Mouse (Mus musculus) embryonic stem cell, embryonic (primary cell): ENCODE measurements around the gene Nck2.

Experiments
- CTCF ChIA-PET, 4 experiments: fragments of 300-600 bp in 2 of 4; fragments of 350-600 bp in 2 of 4; sonication (Branson Sonifier 250); formaldehyde crosslinking; loops; one replicate each; lab custom pipeline; 2022; ENCODE audit warnings: inconsistent platforms in 2 of 4; lab: Charles Lee
- POLR2A ChIA-PET, 4 experiments: fragments of 300-600 bp in 2 of 4; fragments of 350-600 bp in 2 of 4; sonication (Branson Sonifier 250); formaldehyde crosslinking; loops; one replicate each; lab custom pipeline; 2022; ENCODE audit warnings: antibody characterized with exemption in 4 of 4, inconsistent platforms in 1 of 4; lab: Charles Lee

Nck2 gene

DNA sequence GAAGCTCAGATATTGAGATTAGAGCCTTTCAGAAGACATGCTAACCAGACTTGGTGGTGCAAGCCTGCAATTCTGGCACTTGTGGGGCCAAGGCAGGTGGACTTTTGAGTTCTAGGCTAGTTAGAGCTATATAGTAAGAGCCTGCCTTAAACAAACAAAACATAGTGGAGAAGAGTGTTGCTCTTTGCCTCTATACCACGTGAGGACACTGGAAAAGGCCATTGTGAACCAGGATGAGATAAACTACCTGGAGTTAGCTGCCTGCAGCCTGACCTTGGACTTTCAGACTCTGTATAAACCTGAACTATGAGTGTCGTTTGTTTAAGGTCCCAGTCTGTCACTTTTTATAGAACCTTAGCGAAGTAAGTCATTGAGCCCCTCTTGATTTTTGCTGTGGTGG lies 42.1 kb downstream of the Nck2 start:
- POLR2A ChIA-PET: interaction anchor here in 1 of 4 experiments (1.8 kb wide), 1 partner anchor 15 kb away, joined by 6 read pairs; no protein-coding TSS in a partner anchor
- CTCF ChIA-PET: no interaction called here

- POLR2A ChIA-PET: interaction anchor here in 1 of 4 experiments (0.9 to 1.8 kb wide), 2 partner anchors 16 to 19 kb away, joined by 3 to 6 read pairs; no protein-coding TSS in a partner anchor
- CTCF ChIA-PET: no interaction called here
Measured at GRCm38 (mm10) chr1:43486956-43487722, 42.8 kb downstream of the Nck2 start.

DNA sequence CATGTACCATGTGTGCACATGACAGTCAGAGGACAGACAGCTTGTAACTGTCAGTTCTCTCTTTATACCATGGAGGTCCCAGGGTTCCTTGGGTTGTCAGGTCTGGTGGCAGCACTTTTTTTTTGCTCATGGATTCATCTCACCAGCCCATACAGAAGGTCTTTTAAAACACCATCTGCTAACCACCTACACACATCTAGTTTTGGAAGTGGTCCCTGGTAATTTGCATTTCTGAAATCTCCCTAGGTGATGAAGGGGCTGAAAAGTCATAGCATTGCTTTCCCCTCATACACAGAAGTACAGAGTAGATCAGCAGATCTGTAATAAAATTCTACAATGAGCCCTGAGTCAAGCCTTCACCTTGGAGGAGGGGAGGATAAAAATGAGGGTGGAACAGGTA lies 44.9 kb downstream of the Nck2 start:
- ChIA-PET CTCF (no interaction called here), POLR2A (interaction anchor here in 1 of 4 experiments (0.7 to 1.0 kb wide), 2 partner anchors 24 to 30 kb away, joined by 3 to 7 read pairs; no protein-coding TSS in a partner anchor)

GRCm38 (mm10) chr1:43491506-43492269 lies 47.3 kb downstream of the Nck2 start:
- CTCF ChIA-PET: no interaction called here

GRCm38 (mm10) chr1:43492803-43493437 lies 48.5 kb downstream of the Nck2 start:
- ChIA-PET POLR2A (interaction anchor here in 1 of 4 experiments (0.6 kb wide), 1 partner anchor 21 kb away, joined by 3 read pairs; no protein-coding TSS in a partner anchor), CTCF (no interaction called here)

More at GRCm38 (mm10) chr1:43491506-43492269, 47.3 kb downstream of the Nck2 start:
- POLR2A ChIA-PET: no interaction called here

DNA sequence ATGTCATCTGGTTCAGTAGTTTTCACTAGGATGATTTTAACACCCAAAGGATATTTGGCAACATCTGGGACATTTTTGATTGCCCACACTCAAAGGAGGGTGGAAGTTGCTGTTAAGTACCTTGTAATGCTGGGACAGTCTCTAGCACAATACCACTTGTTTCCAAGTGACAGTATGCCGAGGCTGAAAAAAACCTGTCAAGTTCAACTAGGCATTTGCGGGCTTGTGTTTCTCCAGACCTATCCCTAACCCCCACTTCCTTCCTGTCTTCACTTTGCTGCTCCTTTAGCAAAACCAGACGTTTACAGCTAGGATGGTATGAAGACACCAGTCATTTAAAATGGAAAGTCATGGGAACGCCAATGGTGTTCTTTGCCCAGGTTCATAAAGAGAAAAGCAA lies 51.7 kb downstream of the Nck2 start:
- ChIA-PET CTCF (interaction anchor here in 2 of 4 experiments (0.6 to 1.3 kb wide), 2 partner anchors 15 to 1132 kb away, joined by 3 read pairs; no protein-coding TSS in a partner anchor), POLR2A (no interaction called here)

DNA sequence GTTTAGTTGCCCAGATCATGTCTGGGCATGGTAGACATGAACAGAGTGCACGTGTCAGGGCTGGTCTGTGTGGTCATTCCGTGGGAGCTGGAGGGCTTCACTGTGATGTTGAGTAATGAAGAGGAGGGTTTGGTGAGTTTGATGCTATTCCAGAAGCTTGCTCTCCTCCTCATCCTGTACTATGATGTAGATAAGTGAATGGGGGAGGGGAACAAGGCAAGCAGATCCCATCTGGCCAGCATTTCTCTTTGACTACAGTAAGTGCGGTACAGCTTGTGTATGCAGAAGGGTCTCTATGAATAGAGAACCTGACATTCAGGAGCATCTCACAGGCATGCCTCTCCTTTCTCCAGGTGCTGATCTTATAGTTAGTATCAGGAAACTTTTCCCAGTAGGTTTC lies 52.6 kb downstream of the Nck2 start:
- CTCF ChIA-PET: no interaction called here
- POLR2A ChIA-PET: interaction anchor here in 1 of 4 experiments (1.2 kb wide), 1 partner anchor 14 kb away, joined by 3 read pairs; no protein-coding TSS in a partner anchor

GRCm38 (mm10) chr1:43497951-43498350 lies 53.6 kb downstream of the Nck2 start:
- POLR2A ChIA-PET: interaction anchor here in 1 of 4 experiments (1.2 kb wide), 1 partner anchor 15 kb away, joined by 3 read pairs; no protein-coding TSS in a partner anchor

GRCm38 (mm10) chr1:43500121-43500520 lies 55.7 kb downstream of the Nck2 start:
- POLR2A ChIA-PET: no interaction called here

More at GRCm38 (mm10) chr1:43497951-43498350, 53.6 kb downstream of the Nck2 start:
- CTCF ChIA-PET: no interaction called here

GRCm38 (mm10) chr1:43501143-43501919 lies 57.0 kb downstream of the Nck2 start:
- ChIA-PET CTCF (interaction anchor here (0.6 to 1.2 kb wide), 4 partner anchors 10 to 82 kb away, joined by 3 to 4 read pairs (median 3); no protein-coding TSS in a partner anchor), POLR2A (interaction anchor here in 1 of 4 experiments (0.8 kb wide), 1 partner anchor 30 kb away, joined by 3 read pairs; no protein-coding TSS in a partner anchor)

More at GRCm38 (mm10) chr1:43500121-43500520, 55.7 kb downstream of the Nck2 start:
- CTCF ChIA-PET: no interaction called here

DNA sequence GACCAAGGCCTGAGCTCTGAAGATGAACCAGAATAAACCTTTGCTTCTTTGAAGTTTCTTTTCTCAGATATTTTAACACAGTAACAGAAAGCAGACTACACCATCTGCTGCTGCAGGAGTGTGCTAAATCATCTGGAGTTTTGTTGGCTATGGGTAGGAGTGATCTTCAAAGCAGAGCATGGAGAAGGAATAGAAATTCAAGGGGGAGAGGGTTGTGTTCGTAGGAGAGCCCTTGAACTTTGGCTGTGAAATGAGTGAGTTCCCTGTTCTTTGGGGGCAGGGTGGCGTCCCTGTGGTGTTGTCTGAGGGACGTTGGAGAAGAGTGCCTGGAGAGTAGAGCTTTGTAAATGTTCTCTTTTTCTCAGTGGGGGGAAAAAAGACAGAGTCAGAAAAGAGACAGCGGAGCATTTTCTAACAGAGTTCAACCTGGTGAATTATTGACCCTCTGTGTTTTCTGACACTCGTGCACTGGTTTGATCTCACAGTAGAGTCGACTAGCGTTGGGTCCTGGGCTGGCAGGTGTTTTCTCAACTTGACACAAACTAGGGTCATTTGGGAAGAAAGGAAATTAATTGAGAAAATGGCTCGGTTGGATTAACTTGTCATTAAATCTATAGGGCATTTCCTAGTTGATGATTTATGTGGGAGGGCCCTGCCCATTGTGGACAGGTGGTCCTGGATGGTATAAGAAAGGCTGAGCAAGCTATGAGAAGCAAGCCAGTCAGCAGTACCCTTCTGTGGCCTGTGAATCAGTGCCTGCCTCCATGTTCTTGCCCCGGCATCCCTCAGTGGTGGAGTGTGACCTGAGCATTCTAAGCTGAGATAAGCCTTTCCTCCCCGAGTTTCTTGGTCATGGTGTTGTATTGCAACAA lies 57.8 kb downstream of the Nck2 start:
- POLR2A ChIA-PET: interaction anchor here in 1 of 4 experiments (1.3 kb wide), 1 partner anchor 10 kb away, joined by 5 read pairs; no protein-coding TSS in a partner anchor
- CTCF ChIA-PET: interaction anchor here in 3 of 4 experiments (0.9 to 1.2 kb wide), 3 partner anchors 9 kb away, joined by 3 to 4 read pairs (median 3); no protein-coding TSS in a partner anchor

- CTCF ChIA-PET: no interaction called here
Measured at GRCm38 (mm10) chr1:43502792-43503146, 58.4 kb downstream of the Nck2 start.

DNA sequence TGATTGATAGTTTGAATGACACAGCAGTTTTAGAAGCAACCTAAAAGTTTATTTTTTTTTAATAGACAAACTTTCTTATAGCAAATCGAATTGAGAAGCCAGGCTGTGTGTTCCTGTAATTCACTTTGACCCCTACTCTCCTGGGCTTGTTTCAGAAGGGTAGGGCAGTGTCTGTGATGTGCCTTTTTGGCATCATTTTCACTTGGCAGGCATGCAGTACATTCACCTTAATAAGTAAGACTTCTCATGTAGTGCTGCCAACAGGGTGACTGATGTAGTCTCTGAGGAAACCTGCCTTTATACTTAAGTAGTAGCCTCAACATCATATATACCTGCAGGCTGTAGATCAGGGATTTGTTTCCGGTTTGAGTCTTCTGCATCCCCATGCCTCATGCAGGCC lies 58.9 kb downstream of the Nck2 start:
- ChIA-PET CTCF (no interaction called here), POLR2A (interaction anchor here in 1 of 4 experiments (1.3 kb wide), 1 partner anchor 8 kb away, joined by 5 read pairs; no protein-coding TSS in a partner anchor)

More at GRCm38 (mm10) chr1:43502792-43503146, 58.4 kb downstream of the Nck2 start:
- POLR2A ChIA-PET: interaction anchor here in 1 of 4 experiments (1.3 kb wide), 1 partner anchor 9 kb away, joined by 5 read pairs; no protein-coding TSS in a partner anchor

GRCm38 (mm10) chr1:43503676-43504075 lies 59.3 kb downstream of the Nck2 start:
- CTCF ChIA-PET: no interaction called here
- POLR2A ChIA-PET: no interaction called here

- ChIA-PET CTCF (no interaction called here), POLR2A (no interaction called here)
Measured at GRCm38 (mm10) chr1:43504235-43504634, 59.9 kb downstream of the Nck2 start.

DNA sequence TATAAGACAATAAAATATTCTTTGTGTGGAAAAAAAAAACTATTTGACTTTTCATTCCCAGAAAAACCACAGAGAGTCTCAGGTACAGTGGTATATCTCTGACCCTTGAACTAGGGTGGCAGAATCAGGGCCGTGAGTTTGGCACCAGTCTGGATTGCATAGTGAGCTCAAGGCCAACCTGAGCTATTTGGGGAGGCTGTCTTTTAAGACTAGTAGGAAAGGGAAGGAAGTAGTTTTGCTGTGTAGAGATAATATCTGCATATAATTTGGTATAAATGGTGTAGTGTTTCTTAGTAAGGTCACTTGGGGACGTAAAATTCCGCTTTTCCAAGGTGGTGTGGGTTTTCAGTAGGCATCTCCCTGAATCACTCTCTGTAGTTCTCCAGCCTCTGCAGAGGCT lies 62.3 kb downstream of the Nck2 start:
- ChIA-PET CTCF (no interaction called here), POLR2A (interaction anchor here in 1 of 4 experiments (0.9 to 1.0 kb wide), 2 partner anchors 16 to 19 kb away, joined by 3 read pairs; no protein-coding TSS in a partner anchor)

DNA sequence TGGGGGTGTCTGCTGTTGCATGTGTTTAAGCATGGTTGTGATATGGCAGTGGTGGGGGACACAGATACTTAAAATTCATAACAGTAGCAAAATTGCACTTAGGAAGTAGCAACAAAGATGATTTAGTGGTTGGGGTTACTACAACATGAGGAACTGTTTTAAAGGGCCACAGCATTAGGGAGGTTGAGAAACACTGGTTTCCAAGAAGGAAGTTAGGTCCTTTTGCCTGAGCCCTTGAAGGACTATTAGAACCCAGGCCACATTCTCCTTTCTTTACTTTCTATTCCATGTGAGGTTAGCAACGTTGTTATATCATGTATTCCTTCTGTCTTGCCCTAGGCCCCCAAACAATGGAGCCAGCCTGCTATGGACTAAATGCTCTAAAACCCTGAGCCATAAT lies 63.4 kb downstream of the Nck2 start:
- POLR2A ChIA-PET: no interaction called here
- CTCF ChIA-PET: no interaction called here
